Mouse (Mus musculus) kidney, postnatal 0 days (tissue): ENCODE data around the gene Col6a6. TPM values are rescaled to one million over a fixed set of nuclear protein-coding genes. Genes with fewer than 3 reads are reported as not detected.

Source experiments
- ATAC-seq: fragments of 200-750 bp; cut with Nextera tagmentation; replicated peaks from 2 replicates; pipeline ENCODE4 v1.8.0; 2017; ENCODE audit warnings: low read depth, moderate number of reproducible peaks, moderate TSS enrichment, moderate library complexity; ENCODE audit not compliant: low FRiP score
- DNase-seq: peaks from one replicate; pipeline ENCODE4 v3.0.0-alpha.2; 2016; ENCODE audit warnings: low spot score
- H3K27ac ChIP-seq: fragments of 300-500 bp; sonication (generic); 2 replicates; pipeline ENCODE4 v1.5.1; 2014; ENCODE audit warnings: mild to moderate bottlenecking
- H3K27me3 ChIP-seq: fragments of 300-500 bp; sonication (generic); 2 replicates; pipeline ENCODE4 v1.6.1; 2014; ENCODE audit warnings: low read length, mixed read lengths; ENCODE audit not compliant: insufficient read depth
- H3K36me3 ChIP-seq: fragments of 300-500 bp; sonication (generic); 2 replicates; pipeline ENCODE4 v1.6.1; 2014; ENCODE audit warnings: low read length, mixed read lengths; ENCODE audit not compliant: insufficient read depth
- H3K4me1 ChIP-seq: fragments of 300-500 bp; sonication (generic); replicated peaks from 2 replicates; pipeline ENCODE4 v1.6.1; 2014; ENCODE audit warnings: antibody characterized with exemption, low read length, mixed read lengths; ENCODE audit not compliant: insufficient read depth
- H3K4me2 ChIP-seq: fragments of 300-500 bp; sonication (generic); 2 replicates; pipeline ENCODE4 v1.6.1; 2014; ENCODE audit warnings: mild to moderate bottlenecking, low read length, moderate library complexity, mixed read lengths
- H3K4me3 ChIP-seq: fragments of 300-500 bp; sonication (generic); replicated peaks from 2 replicates; pipeline ENCODE4 v1.5.1; 2014; ENCODE audit warnings: low read depth, low read length
- H3K9ac ChIP-seq: fragments of 300-500 bp; sonication (generic); 2 replicates; pipeline ENCODE4 v1.6.1; 2014; ENCODE audit warnings: low read depth, low read length
- H3K9me3 ChIP-seq: fragments of 300-500 bp; sonication (generic); replicated peaks from 2 replicates; pipeline ENCODE4 v1.6.1; 2016; ENCODE audit warnings: low read length, inconsistent platforms, mixed read lengths
- CTCF ChIP-seq: IDR thresholded peaks from 2 replicates; pipeline ENCODE4 v1.5.1; 2016; ENCODE audit warnings: antibody characterized with exemption, low read depth, mild to moderate bottlenecking, moderate library complexity
- WGBS: fragments of 180-500 bp; shearing (Covaris S2); extraction: QIAGEN DNeasy Blood & Tissue Kit; methylation state at CpG from one replicate; pipeline ENCODE4 v1.1.7; 2014; 5-methylcytosine and 5-hydroxymethylcytosine counted together
- polyA plus RNA-seq: library from polyadenylated mRNA; unstranded; fragments of >200 nt; fragmentation: Nextera tagmentation; extraction: Ambion mirVana; gene quantifications from 2 replicates; pipeline ENCODE4 v1.2.1, GENCODE M21; 2015

Col6a6 gene
- polyA plus RNA-seq, 1 experiment from 2014 or later = 0.21 TPM

GRCm38 (mm10) chr9:105737448-105737847 is 90.5 kb downstream of the Col6a6 start:
- DNase-seq = peak; percentile 48

DNA sequence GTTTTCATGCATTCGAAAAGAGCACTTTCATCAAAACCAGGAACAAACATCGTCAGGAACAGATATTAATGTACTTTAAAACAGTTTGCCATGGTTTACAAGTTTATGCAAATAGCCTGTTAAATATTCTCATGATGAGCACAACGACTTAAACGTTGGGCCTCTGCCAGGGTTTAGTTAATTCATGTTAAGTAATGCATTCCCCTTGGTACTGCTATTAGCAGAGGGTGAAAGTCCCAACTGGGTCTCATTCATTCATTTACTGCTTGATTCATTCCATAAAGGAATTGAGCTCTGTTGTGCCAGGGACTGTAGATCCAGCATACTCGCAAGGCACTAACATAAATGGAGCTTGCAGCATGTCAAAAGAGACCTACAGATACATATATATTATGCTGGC is 92.8 kb downstream of the Col6a6 start:
- H3K27me3 ChIP-seq = no peaks in the 10 kb centered on the region
- no peaks in the 10 kb centered on the region for H3K9me3 ChIP-seq
- H3K4me1 ChIP-seq = no peaks in the 10 kb centered on the region
- TF ChIP-seq CTCF = no peak
- DNase-seq (no peak), ATAC-seq (no peak)
- no peak overlapping the region for H3K27ac ChIP-seq
- no peak overlapping the region for H3K9ac ChIP-seq
- no peak overlapping the region for H3K4me3 ChIP-seq
- H3K36me3 ChIP-seq = no peaks in the 10 kb centered on the region
- 70% methylated on average over 5 of the region's 5 CpGs for WGBS
- H3K4me2 ChIP-seq = no peak overlapping the region

More at GRCm38 (mm10) chr9:105737448-105737847, 90.5 kb downstream of the Col6a6 start:
- Histone ChIP-seq H3K4me3 (no peak overlapping the region), H3K9ac (no peak overlapping the region), H3K36me3 (no peaks in the 10 kb centered on the region), H3K27me3 (no peaks in the 10 kb centered on the region), H3K4me2 (no peak overlapping the region), H3K4me1 (no peaks in the 10 kb centered on the region), H3K27ac (no peak overlapping the region), H3K9me3 (no peaks in the 10 kb centered on the region)
- TF ChIP-seq CTCF = peak; percentile 35; the same call in 1 of the 2 replicates
- ATAC-seq = 0 out of 2 replicates have a peak, but pooled peaks have one; percentile 10
- WGBS = 42% methylated on average over 8 of the region's 8 CpGs

- Histone ChIP-seq H3K36me3 (no peaks in the 10 kb centered on the region), H3K4me3 (no peak overlapping the region), H3K4me1 (no peaks in the 10 kb centered on the region), H3K9ac (no peak overlapping the region), H3K27me3 (no peaks in the 10 kb centered on the region), H3K9me3 (no peaks in the 10 kb centered on the region), H3K4me2 (no peak overlapping the region), H3K27ac (no peak overlapping the region)
- DNase-seq (no peak), ATAC-seq (no peak)
- TF ChIP-seq CTCF = no peak
- WGBS = 56% methylated on average over 2 of the region's 2 CpGs
These were observed 93.3 kb downstream of the Col6a6 start for GRCm38 (mm10) chr9:105734651-105735050.

GRCm38 (mm10) chr9:105731976-105732375 is 96.0 kb downstream of the Col6a6 start:
- Histone ChIP-seq H3K9me3 (no peaks in the 10 kb centered on the region), H3K36me3 (no peaks in the 10 kb centered on the region), H3K4me1 (no peaks in the 10 kb centered on the region), H3K27me3 (no peaks in the 10 kb centered on the region), H3K9ac (no peak overlapping the region), H3K4me2 (no peak overlapping the region), H3K27ac (no peak overlapping the region), H3K4me3 (no peak overlapping the region)
- WGBS = 45% methylated on average over 7 of the region's 7 CpGs
- DNase-seq = no peak
- ATAC-seq = no peak
- TF ChIP-seq CTCF = no peak

DNA sequence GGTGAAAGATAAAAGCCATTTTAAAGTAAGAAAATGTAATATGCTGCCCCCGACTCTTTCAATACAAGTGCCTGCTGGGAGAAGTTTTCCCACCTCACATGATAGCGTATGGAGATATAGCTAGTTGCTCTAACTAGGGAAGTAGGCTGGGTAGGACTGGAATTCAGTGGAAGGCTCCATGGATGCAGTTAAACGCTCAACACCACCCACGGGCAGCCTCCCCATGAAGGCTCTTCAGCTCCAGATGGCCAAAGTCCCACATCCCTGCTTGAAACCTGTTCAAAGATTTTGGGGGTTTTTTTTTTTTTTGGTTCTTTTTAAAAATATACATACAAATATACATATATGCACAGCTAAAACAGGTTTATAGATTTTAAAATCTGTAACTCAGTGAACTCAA is 107.5 kb downstream of the Col6a6 start:
- Histone ChIP-seq H3K4me1 (no peaks in the 10 kb centered on the region), H3K36me3 (no peaks in the 10 kb centered on the region), H3K4me3 (no peak overlapping the region), H3K9ac (no peak overlapping the region), H3K9me3 (no peaks in the 10 kb centered on the region), H3K4me2 (no peak overlapping the region), H3K27ac (no peak overlapping the region), H3K27me3 (no peaks in the 10 kb centered on the region)
- DNase-seq (no peak), ATAC-seq (no peak)
- WGBS = 76% methylated on average over 4 of the region's 4 CpGs
- no peak for TF ChIP-seq CTCF

DNA sequence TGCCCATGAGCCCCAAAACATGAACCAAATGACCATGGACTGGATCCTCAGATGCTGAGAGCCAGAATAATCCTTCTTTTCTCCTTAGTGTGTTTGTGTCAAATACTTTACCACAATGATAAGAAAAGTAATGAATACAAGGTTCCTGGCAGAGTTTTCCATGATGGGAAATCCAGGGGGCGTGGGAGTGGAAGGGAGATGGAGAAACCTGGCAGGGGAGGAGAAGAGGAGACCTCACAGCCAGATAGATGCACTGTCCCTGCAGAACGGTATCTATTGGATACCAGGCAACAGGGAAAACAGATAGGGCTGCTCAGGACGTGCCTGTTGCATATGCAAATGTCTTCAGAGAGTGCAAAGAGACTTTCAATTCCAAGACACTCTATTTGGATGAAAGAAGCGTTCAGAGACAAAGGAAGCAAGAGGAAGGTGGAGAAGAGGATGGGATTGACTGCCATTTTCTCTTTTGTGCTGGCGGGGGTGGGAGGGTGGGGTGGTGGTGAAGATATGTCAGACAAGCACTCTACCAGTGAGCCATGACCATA is 108.0 kb downstream of the Col6a6 start:
- Histone ChIP-seq H3K36me3 (no peaks in the 10 kb centered on the region), H3K9me3 (no peaks in the 10 kb centered on the region), H3K4me1 (no peaks in the 10 kb centered on the region), H3K27me3 (no peaks in the 10 kb centered on the region), H3K9ac (no peak overlapping the region), H3K27ac (no peak overlapping the region), H3K4me3 (no peak overlapping the region), H3K4me2 (no peak overlapping the region)
- ATAC-seq = no peak
- 55% methylated on average over 5 of the region's 5 CpGs for WGBS
- no peak for DNase-seq
- TF ChIP-seq CTCF = no peak

DNA sequence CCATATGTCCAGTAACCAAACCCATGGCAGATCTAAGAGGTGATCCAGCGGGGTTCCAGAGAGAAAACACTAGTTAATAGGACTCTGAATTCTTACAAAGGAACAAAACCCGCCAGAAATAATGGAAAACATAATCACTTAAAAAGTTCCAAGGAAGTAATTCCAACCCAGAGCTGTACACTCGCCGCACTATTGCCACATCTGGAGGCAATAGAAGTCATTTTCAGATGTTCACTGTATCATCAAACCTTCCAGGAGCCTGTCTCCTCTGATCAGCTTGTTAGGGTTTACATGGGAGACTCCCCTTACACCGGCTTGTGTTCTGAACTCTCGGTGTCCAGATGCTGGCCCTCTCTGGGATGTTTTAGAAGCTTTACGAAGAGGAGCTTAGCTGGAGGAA is 108.6 kb downstream of the Col6a6 start:
- no peak for DNase-seq

More for the DNA sequence above, 108.6 kb downstream of the Col6a6 start:
- Histone ChIP-seq H3K27me3 (no peaks in the 10 kb centered on the region), H3K9ac (no peak overlapping the region), H3K27ac (no peak overlapping the region), H3K4me1 (no peaks in the 10 kb centered on the region), H3K4me3 (no peak overlapping the region), H3K9me3 (no peaks in the 10 kb centered on the region), H3K36me3 (no peaks in the 10 kb centered on the region), H3K4me2 (no peak overlapping the region)
- WGBS = 74% methylated on average over 7 of the region's 7 CpGs
- no peak for ATAC-seq
- no peak for TF ChIP-seq CTCF
